Mouse (Mus musculus) spleen, adult 2 months (tissue): ENCODE measurements around the gene Arhgap10.

Experiments used
- CTCF ChIP-seq: fragments of 200-500 bp; IDR thresholded peaks from 2 replicates; pipeline ENCODE4 v1.5.1; 2011; ENCODE audit warnings: mild to moderate bottlenecking, inconsistent platforms; ENCODE audit not compliant: insufficient read depth, insufficient read length, insufficient replicate concordance; ENCODE audit errors: extremely low read depth
- POLR2A ChIP-seq: fragments of 200-500 bp; IDR thresholded peaks from 2 replicates; pipeline ENCODE4 v1.6.1; 2011; ENCODE audit warnings: low read depth, low read length, inconsistent platforms

GRCm38 (mm10) chr8:77536821-77537220 lies 19.1 kb upstream of the Arhgap10 start:
- TF ChIP-seq POLR2A (no peak), CTCF (no peak)
